Mouse (Mus musculus) stomach, postnatal 0 days (tissue): ENCODE data around the gene Sem1. TPM values are rescaled to one million over a fixed set of nuclear protein-coding genes. Genes with fewer than 3 reads are reported as not detected.
A peak's percentile ranks its signal among the peaks of the same experiment; 100 is the strongest.

Experiments
- ATAC-seq: fragments of 200-750 bp; cut with Nextera tagmentation; 2 replicates; pipeline ENCODE4 v1.8.0; 2017; ENCODE audit not compliant: low FRiP score, low TSS enrichment
- DNase-seq: peaks from one replicate; pipeline ENCODE4 v3.0.0-alpha.2; 2016; ENCODE audit warnings: low spot score
- H3K27ac ChIP-seq: fragments of 300-500 bp; sonication (generic); replicated peaks from 2 replicates; pipeline ENCODE4 v1.5.1; 2014; ENCODE audit warnings: mild to moderate bottlenecking, control low read depth
- H3K27me3 ChIP-seq: fragments of 300-500 bp; sonication (generic); 2 replicates; pipeline ENCODE4 v1.6.1; 2014; ENCODE audit warnings: low read length; ENCODE audit not compliant: control insufficient read depth, insufficient read depth
- H3K36me3 ChIP-seq: fragments of 300-500 bp; sonication (generic); 2 replicates; pipeline ENCODE4 v1.6.1; 2014; ENCODE audit warnings: low read length, mixed read lengths; ENCODE audit not compliant: control insufficient read depth, insufficient read depth
- H3K4me1 ChIP-seq: fragments of 300-500 bp; sonication (generic); replicated peaks from 2 replicates; pipeline ENCODE4 v1.6.1; 2014; ENCODE audit warnings: antibody characterized with exemption; ENCODE audit not compliant: control insufficient read depth, insufficient read depth
- H3K4me2 ChIP-seq: fragments of 300-500 bp; sonication (generic); replicated peaks from 2 replicates; pipeline ENCODE4 v1.6.1; 2014; ENCODE audit warnings: low read depth, mild to moderate bottlenecking, control low read depth, moderate library complexity
- H3K4me3 ChIP-seq: fragments of 300-500 bp; sonication (generic); 2 replicates; pipeline ENCODE4 v1.5.1; 2014; ENCODE audit warnings: low read depth, low read length, control low read depth
- H3K9ac ChIP-seq: fragments of 300-500 bp; sonication (generic); 2 replicates; pipeline ENCODE4 v1.6.1; 2014; ENCODE audit warnings: mild to moderate bottlenecking, low read length, control low read depth, mixed read lengths
- H3K9me3 ChIP-seq: fragments of 300-500 bp; sonication (generic); 2 replicates; pipeline ENCODE4 v1.6.1; 2016; ENCODE audit warnings: low read length; ENCODE audit not compliant: control insufficient read depth
- CTCF ChIP-seq: IDR thresholded peaks from 2 replicates; pipeline ENCODE4 v1.5.1; 2016; ENCODE audit warnings: antibody characterized with exemption, low read depth, mild to moderate bottlenecking, moderate library complexity
- EP300 ChIP-seq: optimal IDR thresholded peaks from 2 replicates; pipeline ENCODE3; 2016; ENCODE audit warnings: antibody characterized with exemption
- WGBS: fragments of 180-500 bp; shearing (Covaris S2); extraction: QIAGEN DNeasy Blood & Tissue Kit; methylation state at CpG from one replicate; pipeline ENCODE4 v1.1.7; 2014; 5-methylcytosine and 5-hydroxymethylcytosine counted together
- polyA plus RNA-seq: library from polyadenylated mRNA; unstranded; fragments of >200 nt; fragmentation: Nextera tagmentation; extraction: Ambion mirVana; gene quantifications from 2 replicates; pipeline ENCODE4 v1.2.1, GENCODE M21; 2015

The Sem1 gene
- polyA plus RNA-seq, 1 experiment from 2014 or later = 250 TPM

DNA sequence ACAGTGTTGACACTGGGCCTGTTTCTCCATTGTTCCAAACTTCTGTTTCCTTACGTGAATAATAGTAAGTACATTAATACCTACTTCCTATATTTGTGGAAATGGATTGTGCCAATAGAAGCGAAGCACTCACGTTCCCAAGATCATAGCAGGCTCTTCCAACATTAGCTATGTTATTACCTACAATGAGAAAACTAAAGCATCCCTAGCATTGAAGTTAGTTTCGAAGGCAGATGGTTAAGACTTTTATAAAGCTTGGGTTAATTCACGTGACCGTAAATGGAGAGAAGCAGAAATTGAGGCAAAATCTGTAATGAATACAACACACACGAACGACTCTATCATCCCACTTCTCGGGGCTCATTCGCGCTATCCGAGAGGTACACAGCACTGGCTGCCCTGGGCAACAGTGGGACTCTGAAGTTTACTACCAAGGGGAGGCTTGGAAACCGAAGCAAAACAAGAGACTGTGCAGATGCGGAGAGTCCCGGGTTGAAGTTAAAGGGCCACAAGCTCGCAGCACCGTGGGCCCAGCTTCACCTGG lies 650 bp downstream of the Sem1 start:
- peak overlapping the region; percentile 89 for H3K4me3 ChIP-seq
- H3K27me3 ChIP-seq = no peaks in the 10 kb centered on the region
- no peaks in the 10 kb centered on the region for H3K36me3 ChIP-seq
- peak overlapping the region; percentile 96 for H3K27ac ChIP-seq
- H3K4me1 ChIP-seq = no peaks in the 10 kb centered on the region
- H3K9ac ChIP-seq = peak overlapping the region; percentile 98
- WGBS = 2% methylated on average over 17 of the region's 17 CpGs
- DNase-seq (no peak), ATAC-seq (peak; percentile 74)
- TF ChIP-seq EP300 (no peak), CTCF (no peak)
- no peaks in the 10 kb centered on the region for H3K9me3 ChIP-seq
- H3K4me2 ChIP-seq = peak overlapping the region; percentile 60

DNA sequence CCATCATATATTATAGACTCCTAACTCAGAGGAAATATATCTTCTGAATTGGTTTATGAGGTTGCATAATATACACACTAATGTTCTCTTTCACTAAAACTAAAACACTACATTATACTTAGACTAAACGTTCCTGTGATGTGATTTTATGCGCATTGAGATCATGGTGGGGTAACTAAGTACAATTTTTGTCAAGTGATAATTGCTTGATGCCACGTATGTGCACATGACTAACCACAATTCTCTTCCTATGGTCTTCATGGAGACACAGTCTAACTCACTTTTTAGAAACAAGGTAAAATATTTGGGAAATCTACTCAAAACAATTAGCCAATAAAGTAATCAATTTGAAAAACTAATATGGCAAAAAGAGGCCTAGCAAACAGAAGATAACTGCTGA lies 1.2 kb downstream of the Sem1 start:
- no peaks in the 10 kb centered on the region for H3K27me3 ChIP-seq

DNA sequence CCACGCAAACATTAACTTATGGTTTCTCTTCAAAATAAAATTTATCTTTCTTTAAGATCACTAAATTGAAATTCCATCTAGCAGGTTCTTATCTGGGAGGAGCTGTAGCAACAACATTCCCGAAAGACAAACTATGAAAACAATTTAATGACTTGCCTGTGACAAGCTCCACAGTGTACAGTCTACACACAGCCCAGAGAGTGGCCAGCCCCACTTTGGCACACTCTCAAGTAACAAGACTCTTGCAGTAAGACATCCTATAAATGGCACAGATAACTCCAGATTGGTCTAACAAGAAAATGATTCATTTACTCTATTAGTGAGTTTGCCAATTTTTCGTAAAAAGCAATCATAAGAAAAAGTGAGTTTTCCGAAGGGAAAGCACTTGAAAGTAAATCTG lies 2.7 kb downstream of the Sem1 start:
- Histone ChIP-seq H3K4me3 (no peak overlapping the region), H3K4me1 (0 out of 2 replicates have a peak, but pooled peaks cover 3% of the 10 kb centered on the region), H3K36me3 (no peaks in the 10 kb centered on the region), H3K27me3 (no peaks in the 10 kb centered on the region), H3K27ac (no peak overlapping the region), H3K9me3 (no peaks in the 10 kb centered on the region), H3K9ac (no peak overlapping the region), H3K4me2 (no peak overlapping the region)
- ATAC-seq (no peak), DNase-seq (no peak)
- WGBS = 72% methylated on average over 4 of the region's 4 CpGs
- TF ChIP-seq EP300 = no peak
- TF ChIP-seq CTCF = no peak

More for the DNA sequence above, 1.2 kb downstream of the Sem1 start:
- Histone ChIP-seq H3K4me3 (peak overlapping the region; percentile 89), H3K4me2 (peak overlapping the region; percentile 60), H3K27ac (peak overlapping the region; percentile 96; the same call in 1 of the 2 replicates), H3K9me3 (no peaks in the 10 kb centered on the region), H3K4me1 (no peaks in the 10 kb centered on the region), H3K9ac (peak overlapping the region; percentile 98), H3K36me3 (no peaks in the 10 kb centered on the region)
- ATAC-seq = no peak
- WGBS = 46% methylated on average over 3 of the region's 3 CpGs
- TF ChIP-seq EP300 (no peak), CTCF (no peak)
- DNase-seq = no peak

DNA sequence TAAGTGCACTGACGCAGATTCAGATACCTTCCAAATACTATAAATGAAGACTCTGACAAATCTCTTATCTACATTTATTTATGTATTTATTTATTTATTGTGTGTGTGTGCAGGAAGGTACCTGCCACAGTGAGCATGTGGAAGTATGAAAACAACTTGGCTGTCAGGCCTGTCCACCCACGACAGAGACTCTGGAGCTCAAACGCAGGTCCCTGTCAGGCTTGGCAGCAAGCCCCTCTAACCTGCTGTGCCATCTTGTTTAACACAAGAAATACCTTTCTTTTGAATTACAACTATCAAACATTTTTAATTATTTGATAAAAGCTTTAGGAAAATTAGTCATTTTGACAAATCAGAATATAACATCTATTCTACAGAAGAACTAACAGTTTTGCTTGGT lies 10.0 kb downstream of the Sem1 start:
- ATAC-seq = no peak
- 0 out of 2 replicates have a peak, but pooled peaks cover 3% of the 10 kb centered on the region for H3K4me1 ChIP-seq
- no peak overlapping the region for H3K9ac ChIP-seq
- no peak overlapping the region for H3K4me3 ChIP-seq
- no peaks in the 10 kb centered on the region for H3K9me3 ChIP-seq
- no peak for DNase-seq
- no peak overlapping the region for H3K27ac ChIP-seq
- H3K36me3 ChIP-seq = no peaks in the 10 kb centered on the region
- no peak for TF ChIP-seq EP300
- no peak for TF ChIP-seq CTCF
- no peak overlapping the region for H3K4me2 ChIP-seq
- WGBS = 78% methylated on average over 3 of the region's 3 CpGs
- H3K27me3 ChIP-seq = no peaks in the 10 kb centered on the region

DNA sequence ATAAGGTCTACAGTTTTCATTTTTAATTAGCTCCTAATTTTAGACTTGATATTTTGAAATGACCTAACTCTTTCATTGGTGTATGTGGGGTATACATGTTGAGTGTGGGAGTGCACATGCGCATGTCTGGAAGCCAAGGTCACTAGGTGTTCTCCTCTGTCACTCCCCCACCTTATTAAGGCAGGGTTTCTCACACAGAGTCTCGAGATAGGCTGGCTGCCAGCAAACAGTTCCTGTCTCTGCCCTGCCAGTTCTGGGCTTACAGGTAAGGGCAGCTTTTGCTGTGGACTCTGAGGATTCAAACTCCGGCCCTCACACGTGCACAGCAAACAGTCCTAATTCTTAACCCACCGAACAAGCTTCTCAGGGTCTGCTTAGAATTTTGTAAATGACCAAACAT lies 14.8 kb downstream of the Sem1 start:
- WGBS = 55% methylated on average over 5 of the region's 5 CpGs
- ATAC-seq = peak; percentile 59; the same call in 1 of the 2 replicates
- H3K4me1 ChIP-seq = no peaks in the 10 kb centered on the region

DNA sequence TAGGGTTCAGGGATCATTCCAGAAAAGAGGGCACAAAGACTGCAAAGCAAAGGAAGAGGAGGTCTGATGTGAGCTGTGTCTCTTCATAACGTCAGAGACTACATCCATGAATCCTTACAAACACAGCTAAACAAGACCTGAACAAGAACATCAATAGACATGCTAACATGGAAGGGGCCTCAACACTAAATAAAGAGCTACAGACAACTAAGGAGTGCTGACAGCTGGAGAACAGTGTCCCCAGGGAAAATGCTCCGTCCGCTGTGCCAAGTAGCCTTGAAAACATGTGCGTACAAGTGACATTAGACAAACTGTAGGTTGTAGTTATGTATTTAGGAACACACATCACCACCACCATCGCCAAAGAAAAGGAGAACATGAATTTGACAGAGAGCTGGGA lies 15.7 kb downstream of the Sem1 start:
- Histone ChIP-seq H3K4me3 (no peak overlapping the region), H3K4me1 (no peaks in the 10 kb centered on the region), H3K9me3 (no peaks in the 10 kb centered on the region), H3K4me2 (no peak overlapping the region), H3K9ac (no peak overlapping the region), H3K27ac (no peak overlapping the region), H3K27me3 (no peaks in the 10 kb centered on the region), H3K36me3 (0 out of 2 replicates have a peak, but pooled peaks cover 2% of the 10 kb centered on the region)
- no peak for DNase-seq
- no peak for ATAC-seq
- WGBS = 63% methylated on average over 5 of the region's 5 CpGs
- TF ChIP-seq CTCF = no peak

More for the DNA sequence above, 14.8 kb downstream of the Sem1 start:
- no peak overlapping the region for H3K4me3 ChIP-seq
- TF ChIP-seq CTCF = no peak
- TF ChIP-seq EP300 = no peak
- H3K27me3 ChIP-seq = no peaks in the 10 kb centered on the region
- 0 out of 2 replicates have a peak, but pooled peaks cover 2% of the 10 kb centered on the region for H3K36me3 ChIP-seq
- H3K27ac ChIP-seq = no peak overlapping the region
- no peak overlapping the region for H3K4me2 ChIP-seq
- H3K9ac ChIP-seq = no peak overlapping the region
- peak; percentile 73 for DNase-seq
- H3K9me3 ChIP-seq = no peaks in the 10 kb centered on the region
